Mouse (Mus musculus): ENCODE measurements around the gene Kcnd3. TPM values are rescaled to one million over a fixed set of nuclear protein-coding genes. Genes with fewer than 3 reads are reported as not detected.

The Kcnd3 gene
- total RNA-seq, 2 experiments from 2014 or later = 4.5 to 10.7 TPM

GRCm38 (mm10) chr3:105655031-105655585 is 203.0 kb downstream of the Kcnd3 start:
- no peak for DNase-seq

- no peak for DNase-seq
Observed at GRCm38 (mm10) chr3:105660530-105660929, 208.4 kb downstream of the Kcnd3 start.

DNA sequence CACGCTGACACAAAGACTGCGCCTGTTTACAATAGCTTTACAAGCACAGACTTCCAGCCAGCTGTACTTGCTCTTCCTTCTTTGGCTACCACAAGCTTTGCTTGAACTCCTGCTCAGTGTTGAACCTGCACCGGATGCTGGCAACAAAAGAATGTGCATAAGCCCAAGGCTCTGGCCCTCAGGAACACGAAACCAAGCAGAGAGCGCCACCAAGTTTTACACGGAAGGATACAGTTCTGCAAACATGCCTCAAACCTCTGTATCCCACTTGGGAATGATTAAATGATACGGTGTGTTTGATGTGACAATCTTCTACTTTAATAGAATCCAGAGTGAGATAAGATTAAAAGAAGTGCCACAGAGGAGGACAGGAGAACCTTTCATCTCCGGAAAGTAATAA is 210.9 kb downstream of the Kcnd3 start:
- no peak for DNase-seq

GRCm38 (mm10) chr3:105665105-105665765 is 213.1 kb downstream of the Kcnd3 start:
- DNase-seq = no peak

- DNase-seq = no peak
Observed at GRCm38 (mm10) chr3:105666996-105667523, 214.9 kb downstream of the Kcnd3 start.

DNA sequence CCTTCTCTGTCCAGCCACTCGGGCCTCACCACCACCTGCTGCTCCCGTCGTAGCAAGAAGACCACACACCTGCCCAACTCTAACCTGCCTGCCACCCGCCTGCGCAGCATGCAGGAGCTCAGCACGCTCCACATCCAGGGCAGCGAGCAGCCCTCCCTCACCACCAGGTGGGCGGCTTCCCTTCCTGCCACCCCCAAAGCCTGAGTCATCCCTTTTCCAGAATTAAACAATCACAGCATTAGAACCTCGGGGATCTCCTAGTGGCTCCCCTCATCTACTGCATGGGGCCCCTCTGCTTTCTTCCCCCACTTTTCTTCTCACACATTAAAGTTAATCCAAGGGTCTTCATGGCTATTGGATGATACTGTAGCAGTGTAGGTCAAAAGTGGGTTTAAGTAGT is 216.0 kb downstream of the Kcnd3 start:
- no peak for DNase-seq

- DNase-seq = no peak
Observed at GRCm38 (mm10) chr3:105669776-105670175, 217.6 kb downstream of the Kcnd3 start.

DNA sequence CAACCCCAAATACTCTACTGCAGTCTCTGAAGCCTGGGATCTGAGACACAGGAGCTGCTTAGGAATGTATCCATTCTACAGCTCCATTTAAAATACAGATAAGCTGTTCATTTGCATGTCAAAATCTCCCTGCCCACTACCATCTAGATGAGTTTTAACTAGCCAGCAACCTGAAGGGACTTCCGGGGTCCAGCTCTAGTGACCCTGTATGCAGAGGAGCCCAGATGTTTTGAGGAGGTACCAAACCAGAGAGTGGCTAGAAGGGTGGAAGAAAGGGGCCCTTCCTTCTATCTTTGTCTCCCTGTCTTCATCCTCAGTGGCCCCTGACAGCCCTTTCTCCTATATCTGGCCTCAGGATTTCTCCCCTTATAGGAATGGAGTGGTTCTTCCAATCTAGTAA is 218.7 kb downstream of the Kcnd3 start:
- no peak for DNase-seq

- DNase-seq = peak; percentile 54 to 74
Observed at GRCm38 (mm10) chr3:105674595-105675218, 222.6 kb downstream of the Kcnd3 start.

- DNase-seq = no peak
Observed at GRCm38 (mm10) chr3:105675932-105676331, 223.8 kb downstream of the Kcnd3 start.

DNA sequence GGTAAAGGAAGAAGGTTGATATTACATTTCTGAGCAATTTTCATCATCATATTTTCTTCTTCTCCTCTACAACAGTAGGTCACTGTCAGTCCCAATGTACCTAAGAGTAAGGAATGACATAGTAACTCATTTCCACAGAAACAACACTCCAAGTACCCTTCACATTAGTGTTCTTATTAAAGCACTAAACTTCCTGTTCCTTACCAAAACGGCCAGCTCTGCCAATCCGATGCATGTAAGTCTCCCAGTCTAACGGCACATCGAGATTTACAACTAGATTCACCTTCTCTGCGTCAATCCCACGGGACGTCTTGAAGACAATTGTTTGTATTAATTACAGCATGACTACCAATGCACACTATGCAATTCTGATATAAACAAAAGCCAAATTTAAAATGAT is 228.2 kb downstream of the Kcnd3 start:
- DNase-seq = no peak

DNA sequence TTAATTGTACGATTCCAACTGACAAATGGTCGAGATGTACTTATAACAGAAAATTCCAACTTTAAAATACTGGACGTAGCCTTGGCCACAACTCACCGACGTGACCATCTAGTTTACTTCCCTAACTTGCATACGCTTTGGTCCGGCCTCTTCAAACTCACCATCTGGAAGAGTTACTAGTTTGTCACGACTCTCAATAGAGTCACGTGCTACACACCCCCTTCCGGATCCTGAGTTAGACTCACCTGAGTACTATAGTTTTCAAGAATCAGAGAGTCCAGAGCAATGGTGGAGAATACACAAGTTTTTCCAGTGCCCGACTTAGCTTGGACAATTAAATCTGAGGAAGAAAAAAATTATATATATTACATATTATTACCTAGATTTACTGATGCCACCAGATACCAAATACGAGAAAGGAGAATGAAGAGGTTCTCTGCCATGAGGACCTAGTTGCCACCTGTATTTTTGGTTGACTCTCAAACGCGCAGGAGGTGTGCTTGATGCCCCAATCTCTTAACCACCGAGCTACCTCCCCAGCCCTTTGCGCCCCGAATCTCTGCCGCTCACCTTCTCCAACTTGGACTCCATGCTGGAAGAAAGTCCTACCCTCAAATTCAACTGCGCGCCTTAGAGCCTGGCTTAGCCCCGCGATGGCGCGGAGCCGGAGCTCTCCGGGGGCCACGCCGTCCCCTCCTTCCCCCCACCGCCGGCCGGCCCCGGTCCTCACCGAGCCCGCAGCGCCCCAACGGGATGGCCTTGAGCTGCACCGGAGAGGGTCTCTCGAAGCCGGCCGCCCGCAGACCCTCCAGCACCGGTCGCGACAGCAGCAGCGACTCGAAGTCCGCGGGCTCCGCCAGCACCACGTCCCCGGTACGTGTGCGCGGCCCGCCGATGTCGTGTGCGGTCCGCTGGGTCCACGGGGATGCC is 234.5 kb downstream of the Kcnd3 start:
- DNase-seq = no peak

DNA sequence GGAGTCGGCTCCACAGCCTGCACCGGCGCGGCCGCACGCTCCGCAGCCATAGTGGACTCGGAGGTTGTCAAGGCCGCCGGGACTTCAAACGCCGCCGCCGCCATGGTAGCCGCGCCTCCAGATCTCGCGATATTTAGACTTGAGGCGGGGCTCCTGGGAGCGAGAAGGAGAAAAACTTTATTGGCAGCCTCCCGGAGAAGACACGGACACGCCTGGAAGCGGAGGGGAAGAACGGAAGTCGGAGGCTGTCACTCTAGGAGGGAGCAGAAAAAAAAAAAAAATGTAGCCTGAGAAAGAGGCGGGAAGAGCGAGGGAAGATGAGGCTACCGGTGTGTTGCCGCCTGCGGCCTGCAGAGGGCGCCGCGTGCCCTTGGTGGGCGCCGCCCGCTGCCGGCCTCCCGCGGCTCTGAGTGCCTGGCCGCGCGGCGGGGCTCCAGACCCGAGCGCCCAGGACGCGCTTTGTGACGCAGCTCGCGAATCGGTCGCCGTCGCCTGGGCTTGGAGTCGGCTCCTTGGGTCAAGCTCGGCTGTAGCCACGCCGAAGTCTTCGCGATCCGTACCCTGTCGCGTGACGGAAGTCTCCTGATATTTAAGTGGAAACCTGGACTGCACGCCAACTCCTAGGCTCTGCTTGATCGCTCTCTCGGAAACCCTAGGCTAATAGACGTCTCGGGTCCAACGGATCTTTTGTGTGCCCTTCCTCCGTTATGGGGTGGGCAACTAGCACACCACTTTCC is 235.4 kb downstream of the Kcnd3 start, which contains the start of gene Ddx20:
Gene Ddx20, minus strand, starts transcription at position 251 of the 737 bp plus-strand sequence.
- DNase-seq = peak; percentile 95 to 96

GRCm38 (mm10) chr3:105688536-105688935 is 236.4 kb downstream of the Kcnd3 start:
- DNase-seq = no peak

- no peak for DNase-seq
Observed at GRCm38 (mm10) chr3:105693327-105694080, 241.4 kb downstream of the Kcnd3 start.

DNA sequence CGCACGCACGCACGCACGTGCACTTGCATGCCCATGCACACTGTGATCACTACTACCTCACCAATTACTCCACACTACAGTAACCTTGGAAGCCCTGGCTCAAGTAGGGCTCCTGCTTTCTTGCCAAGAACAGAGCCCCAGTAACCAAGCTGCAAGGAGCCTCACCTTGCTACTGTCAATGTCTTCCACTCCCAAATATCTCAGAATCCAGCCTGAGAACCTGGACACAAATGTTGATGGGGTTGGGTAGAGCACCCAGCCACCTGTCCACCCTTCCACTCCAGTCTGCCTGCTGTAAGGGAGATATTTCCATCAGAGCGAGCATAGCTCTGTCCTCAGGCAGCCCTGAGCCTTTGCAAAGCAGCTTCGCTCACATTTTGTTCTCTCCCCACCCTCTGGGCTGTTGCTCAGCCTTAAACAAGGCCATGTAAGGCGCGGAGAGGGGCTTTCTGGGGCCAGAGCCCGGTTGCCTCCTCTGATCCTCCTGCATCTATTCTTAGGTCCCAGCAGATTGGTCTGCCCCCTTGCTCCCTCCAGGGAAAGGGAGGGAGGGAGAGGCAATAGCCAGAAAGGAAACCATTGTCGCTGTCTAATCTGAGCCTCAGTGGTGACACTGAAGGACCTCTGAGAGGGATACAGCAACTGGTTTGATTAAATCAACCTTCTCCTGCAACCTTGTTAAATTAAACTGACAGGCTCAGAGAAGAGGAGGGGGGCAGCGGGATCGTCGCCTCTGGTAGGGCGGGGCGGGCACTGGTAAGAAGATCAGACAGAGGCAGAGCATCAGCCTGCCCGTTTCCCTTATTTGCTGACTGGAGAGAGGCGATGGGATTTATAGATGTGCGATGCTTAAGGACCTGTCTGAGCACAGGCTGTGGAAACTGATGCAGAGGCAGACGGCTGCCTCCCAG is 243.6 kb downstream of the Kcnd3 start:
- DNase-seq = no peak

- DNase-seq = no peak
Observed at GRCm38 (mm10) chr3:105696387-105697147, 244.4 kb downstream of the Kcnd3 start.

DNA sequence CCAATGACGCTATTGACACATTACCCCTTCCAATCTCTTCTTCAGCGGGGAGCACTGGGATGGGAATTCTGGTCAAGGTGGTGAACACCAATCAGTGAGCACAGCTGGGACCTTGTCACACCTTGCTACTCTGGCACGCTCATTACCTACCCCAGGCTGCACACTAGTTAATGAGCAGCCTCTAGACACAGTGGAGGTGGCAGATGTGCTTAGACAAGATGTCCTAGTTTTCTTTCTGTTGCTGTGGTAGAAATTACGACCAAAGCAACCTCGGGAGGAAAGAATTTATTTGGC is 245.0 kb downstream of the Kcnd3 start:
- no peak for DNase-seq

DNA sequence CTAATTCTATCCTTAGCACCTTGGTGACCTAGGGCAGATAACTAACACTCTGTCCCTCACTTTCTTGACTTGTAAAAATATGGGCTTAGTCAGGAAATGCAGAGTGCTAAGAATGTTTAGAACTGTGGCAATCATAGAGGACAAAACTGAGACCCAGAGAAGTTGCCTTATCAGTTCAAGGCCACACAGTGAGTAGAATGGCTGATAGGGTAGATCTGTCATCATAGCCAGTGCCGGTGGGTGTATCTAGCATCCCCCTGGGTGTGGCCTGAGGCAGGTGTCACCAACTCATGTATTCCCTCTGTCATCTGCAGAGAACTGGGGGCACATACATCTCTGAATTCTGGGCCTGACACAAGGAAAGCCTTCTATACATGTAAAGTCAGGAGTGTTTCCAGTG is 246.2 kb downstream of the Kcnd3 start:
- no peak for DNase-seq

Measured in adrenal gland, postnatal 36 days (tissue).